Mouse (Mus musculus): ENCODE data around the gene Ddhd1.

Ddhd1 gene

GRCm38 (mm10) chr14:45657641-45658611 is at the start of gene Ddhd1:
Gene Ddhd1 (minus strand): TSS chr14:45658143.
- DNase-seq (ENCODE audit: low spot score in 2 of 2) = peak; percentile 85 to 86

DNA sequence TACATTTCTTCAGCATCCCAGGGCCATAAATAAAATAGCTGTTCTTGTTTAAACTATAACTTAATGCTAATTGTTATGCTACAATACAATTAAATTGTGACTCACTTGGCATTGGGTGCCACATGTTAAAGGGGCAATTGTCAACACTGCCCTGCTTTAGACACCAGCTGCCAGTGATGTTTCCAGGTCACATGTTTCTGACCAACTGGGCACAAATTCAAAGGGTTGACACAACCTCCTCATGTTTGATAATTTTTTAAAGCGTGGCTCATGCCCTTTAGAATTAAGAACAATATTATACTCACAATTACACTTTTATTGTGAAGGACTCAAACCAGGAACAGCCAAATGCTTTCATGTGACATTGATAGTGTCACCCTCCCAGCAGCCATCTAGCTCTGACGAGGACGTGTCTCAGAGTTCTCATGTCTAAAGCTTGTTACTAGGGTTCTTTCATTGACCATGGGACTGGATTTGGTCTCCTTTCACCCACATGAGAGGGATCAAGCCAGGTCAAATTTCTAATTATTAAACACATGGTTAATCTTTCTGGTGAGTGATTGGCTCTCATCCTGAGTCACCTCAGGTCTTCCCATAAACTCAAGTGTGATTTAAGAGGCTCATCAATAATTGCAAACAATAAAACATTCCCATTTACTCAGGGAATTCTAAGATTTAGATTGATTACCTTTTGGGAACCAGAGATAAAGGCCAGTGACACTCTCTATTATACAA is 49.4 kb upstream of the Ddhd1 start:
- no peak for DNase-seq (ENCODE audit: low spot score in 2 of 2)

- DNase-seq (ENCODE audit: low spot score in 2 of 2) = peak in 1 of 2 experiments; percentile 6
Measured at GRCm38 (mm10) chr14:45700031-45700572, 42.2 kb upstream of the Ddhd1 start.

GRCm38 (mm10) chr14:45698867-45699266 is 40.9 kb upstream of the Ddhd1 start:
- no peak for DNase-seq (ENCODE audit: low spot score in 2 of 2)

DNA sequence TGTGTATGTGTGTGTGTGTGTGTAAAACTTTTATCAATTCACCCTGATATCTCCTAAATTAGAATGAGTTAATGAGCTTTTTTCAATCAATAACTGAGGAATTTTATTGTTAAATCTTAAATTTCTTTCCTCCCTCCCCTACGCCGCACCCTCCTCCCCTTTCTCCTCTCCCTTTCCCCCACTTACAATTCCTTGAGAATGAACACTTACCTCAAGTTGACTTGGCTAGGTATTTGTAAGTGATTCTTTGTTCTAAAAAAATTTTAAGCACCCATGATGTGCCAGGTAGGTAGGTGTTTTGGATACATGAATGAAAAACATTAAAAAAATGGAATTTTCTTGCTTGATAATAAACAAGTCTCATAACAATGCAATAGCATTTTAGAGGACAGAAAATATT is 38.2 kb upstream of the Ddhd1 start:
- DNase-seq (ENCODE audit: low spot score in 2 of 2) = no peak

- DNase-seq (ENCODE audit: low spot score in 2 of 2) = no peak
Measured at GRCm38 (mm10) chr14:45693891-45694290, 35.9 kb upstream of the Ddhd1 start.

DNA sequence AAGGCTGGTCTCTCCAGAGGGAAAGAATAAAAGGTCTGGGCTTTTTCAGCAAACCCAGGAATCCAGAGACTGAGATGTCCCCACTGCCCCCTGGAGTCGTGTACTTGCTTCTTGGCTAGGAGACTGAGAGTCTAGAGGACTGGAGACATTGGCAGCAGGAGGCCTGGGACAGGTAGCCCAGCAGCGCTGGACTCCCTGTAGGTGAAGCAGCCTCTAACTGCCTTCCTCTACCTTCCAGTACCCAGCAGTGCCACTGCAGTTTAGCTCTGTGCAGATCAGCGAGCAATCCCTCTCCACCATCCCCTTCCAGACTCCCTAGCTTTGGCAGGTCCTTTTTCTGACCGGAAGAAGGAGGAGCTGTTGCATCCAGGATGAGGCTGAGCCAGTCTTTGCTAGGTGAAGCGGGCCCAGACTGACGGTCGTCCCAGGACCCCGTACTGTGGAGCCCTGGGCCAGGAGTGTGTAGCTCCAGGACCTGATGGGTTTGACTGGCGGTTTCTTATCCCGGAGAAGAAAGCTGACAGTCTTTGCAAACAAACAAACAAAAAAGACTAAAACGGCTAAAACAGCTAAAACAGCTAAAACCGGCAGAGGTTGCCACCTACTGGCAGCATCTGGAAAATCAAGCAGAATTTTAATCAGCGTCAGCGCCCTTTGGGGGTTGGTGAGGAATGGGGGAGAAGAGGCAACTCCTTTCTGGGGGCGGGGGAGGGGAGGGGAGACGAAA is 32.7 kb upstream of the Ddhd1 start:
- peak; percentile 34 to 47 for DNase-seq (ENCODE audit: low spot score in 2 of 2)

- DNase-seq (ENCODE audit: low spot score in 2 of 2) = no peak
Measured at GRCm38 (mm10) chr14:45685313-45685712, 27.4 kb upstream of the Ddhd1 start.

GRCm38 (mm10) chr14:45676722-45677121 is 18.8 kb upstream of the Ddhd1 start:
- no peak for DNase-seq (ENCODE audit: low spot score in 2 of 2)

GRCm38 (mm10) chr14:45668325-45668724 is 10.4 kb upstream of the Ddhd1 start:
- DNase-seq (ENCODE audit: low spot score in 2 of 2) = peak; percentile 62 to 81

- DNase-seq (ENCODE audit: low spot score in 2 of 2) = peak; percentile 64 to 65
Measured at GRCm38 (mm10) chr14:45667231-45667630, 9.3 kb upstream of the Ddhd1 start.

DNA sequence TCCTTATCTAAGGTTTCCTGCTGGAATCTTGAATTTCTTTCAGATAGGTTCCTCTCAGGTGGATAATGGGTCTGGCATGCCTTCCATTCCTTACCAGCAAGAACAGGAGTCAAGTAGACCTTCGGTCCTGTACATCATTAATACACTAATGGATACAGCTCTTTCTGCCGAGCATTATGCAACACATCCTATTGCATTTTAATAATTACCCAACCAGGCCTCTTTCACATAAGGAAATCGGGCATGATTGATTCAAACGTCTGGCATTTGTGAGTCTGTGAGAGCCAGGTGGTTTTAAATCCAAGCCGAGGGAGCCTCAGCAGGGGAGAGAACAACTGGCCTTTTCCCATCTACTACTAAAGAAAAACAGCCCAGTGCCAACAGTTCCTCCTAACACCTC is 3.6 kb upstream of the Ddhd1 start:
- DNase-seq (ENCODE audit: low spot score in 2 of 2) = no peak

DNA sequence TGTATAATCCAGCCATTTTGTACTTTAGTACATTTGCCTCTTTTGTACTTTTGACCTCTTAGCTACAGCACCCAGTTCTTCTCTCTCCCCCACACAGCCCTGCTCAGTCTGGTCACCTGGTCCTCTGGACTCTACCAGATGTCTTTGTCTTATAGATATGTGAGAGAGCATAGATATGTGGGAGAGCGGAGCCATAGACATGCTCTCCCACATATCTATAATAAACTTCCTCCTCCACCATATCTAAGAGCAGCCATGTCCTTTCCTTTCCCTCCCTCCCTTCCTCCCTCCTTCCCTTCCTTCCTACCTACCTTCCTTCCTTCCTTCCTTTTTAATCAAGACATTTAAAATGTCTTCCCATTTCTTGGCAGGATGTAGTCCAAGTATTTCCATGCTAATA is 2.4 kb upstream of the Ddhd1 start:
- no peak for DNase-seq (ENCODE audit: low spot score in 2 of 2)

DNA sequence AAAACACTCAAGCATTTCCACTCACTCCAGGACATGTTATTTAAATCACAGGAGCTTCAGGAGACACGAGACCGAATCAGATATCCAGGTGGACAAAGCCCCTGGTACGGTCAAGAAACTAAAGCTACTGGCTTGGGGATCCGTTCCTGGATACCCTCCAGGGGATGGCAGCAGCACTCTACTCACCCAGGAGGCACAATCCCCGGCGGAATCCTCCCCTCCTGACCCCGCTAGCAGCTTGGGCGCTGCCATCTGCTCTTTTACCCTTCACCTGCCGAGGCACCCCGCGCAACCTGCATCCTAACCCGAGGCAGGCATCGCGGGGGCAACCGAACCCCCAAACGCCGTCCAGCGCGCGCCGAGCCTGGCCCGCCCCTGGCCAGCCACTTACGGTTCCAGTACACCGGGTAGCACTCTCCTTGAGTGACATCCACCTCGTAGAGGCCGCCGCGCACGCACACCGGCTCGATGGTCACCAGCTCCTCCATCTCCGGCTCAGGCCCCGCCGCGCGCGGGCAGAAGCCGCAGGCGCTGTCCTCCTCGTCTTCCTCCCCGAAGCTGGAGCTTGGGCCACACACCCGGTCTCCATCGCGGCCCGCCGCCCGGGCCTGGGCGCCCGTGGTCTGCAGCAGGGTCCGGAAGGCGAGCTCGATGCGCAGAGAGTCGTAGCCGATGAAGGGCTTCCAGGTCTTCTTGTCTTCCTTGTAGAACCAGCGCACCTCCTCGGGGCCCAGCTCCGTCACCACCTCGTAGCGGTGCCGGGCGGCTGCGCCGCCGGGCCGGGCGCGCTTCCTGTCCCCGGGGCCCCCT is 907 bp downstream of the Ddhd1 start:
- DNase-seq (ENCODE audit: low spot score in 2 of 2) = peak; percentile 31 to 39

GRCm38 (mm10) chr14:45654876-45655416 is 3.0 kb downstream of the Ddhd1 start:
- DNase-seq (ENCODE audit: low spot score in 2 of 2) = no peak

- no peak for DNase-seq (ENCODE audit: low spot score in 2 of 2)
Measured at GRCm38 (mm10) chr14:45653756-45654155, 4.2 kb downstream of the Ddhd1 start.

GRCm38 (mm10) chr14:45648999-45649818 is 8.7 kb downstream of the Ddhd1 start:
- DNase-seq (ENCODE audit: low spot score in 2 of 2) = no peak

- no peak for DNase-seq (ENCODE audit: low spot score in 2 of 2)
Measured at GRCm38 (mm10) chr14:45648144-45648543, 9.8 kb downstream of the Ddhd1 start.

GRCm38 (mm10) chr14:45647632-45648031 is 10.3 kb downstream of the Ddhd1 start:
- DNase-seq (ENCODE audit: low spot score in 2 of 2) = no peak

DNA sequence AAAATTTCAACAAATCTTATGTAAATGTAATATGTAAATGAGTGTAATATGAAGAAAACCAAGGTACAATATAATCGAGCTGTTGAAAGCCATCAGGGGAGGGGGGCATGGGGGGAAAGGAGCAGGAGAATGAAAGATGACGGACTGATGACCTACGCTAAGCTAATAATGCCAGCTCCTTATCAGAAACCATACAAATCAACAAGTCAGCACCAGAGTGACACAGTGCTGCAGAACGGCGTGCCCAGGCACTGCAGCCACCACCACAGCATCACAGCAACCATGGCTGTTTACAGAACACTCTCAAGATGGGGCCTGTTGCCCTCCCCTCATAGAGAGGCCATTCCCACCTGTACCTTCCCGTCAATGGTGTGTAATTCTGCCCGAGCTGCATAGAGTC is 10.8 kb downstream of the Ddhd1 start:
- no peak for DNase-seq (ENCODE audit: low spot score in 2 of 2)
